Mouse (Mus musculus) midbrain, embryonic 11.5 days (tissue): ENCODE results near the gene Olfr1424. TPM values are rescaled to one million over a fixed set of nuclear protein-coding genes. Genes with fewer than 3 reads are reported as not detected.

Experiments used
- ATAC-seq: fragments of 200-750 bp; cut with Nextera tagmentation; 2 replicates; pipeline ENCODE4 v1.8.0; 2017; ENCODE audit warnings: moderate TSS enrichment, moderate library complexity; ENCODE audit not compliant: low FRiP score
- DNase-seq: peaks from one replicate; pipeline ENCODE4 v3.0.0; 2015; ENCODE audit warnings: low spot score; ENCODE audit errors: missing footprints
- H3K27ac ChIP-seq: fragments of 300-500 bp; sonication (generic); 2 replicates; pipeline ENCODE4 v1.5.1; 2014; ENCODE audit warnings: low read depth, low read length
- H3K27me3 ChIP-seq: fragments of 300-500 bp; sonication (generic); 2 replicates; pipeline ENCODE4 v1.6.1; 2014; ENCODE audit warnings: mild to moderate bottlenecking, low read length, moderate library complexity, mixed read lengths; ENCODE audit not compliant: control insufficient read depth, insufficient read depth
- H3K36me3 ChIP-seq: fragments of 300-500 bp; sonication (generic); 2 replicates; pipeline ENCODE4 v1.6.1; 2014; ENCODE audit warnings: mild to moderate bottlenecking, low read length, moderate library complexity, mixed read lengths; ENCODE audit not compliant: control insufficient read depth, insufficient read depth
- H3K4me1 ChIP-seq: fragments of 300-500 bp; sonication (generic); 2 replicates; pipeline ENCODE4 v1.6.1; 2014; ENCODE audit warnings: low read length; ENCODE audit not compliant: control insufficient read depth, insufficient read depth
- H3K4me2 ChIP-seq: fragments of 300-500 bp; sonication (generic); 2 replicates; pipeline ENCODE4 v1.6.1; 2014; ENCODE audit warnings: mild to moderate bottlenecking, moderate library complexity
- H3K4me3 ChIP-seq: fragments of 300-500 bp; sonication (generic); 2 replicates; pipeline ENCODE4 v1.5.1; 2014; ENCODE audit warnings: low read depth, low read length
- H3K9ac ChIP-seq: fragments of 300-500 bp; sonication (generic); 2 replicates; pipeline ENCODE4 v1.6.1; 2014; ENCODE audit warnings: low read length
- H3K9me3 ChIP-seq: fragments of 300-500 bp; sonication (generic); 2 replicates; pipeline ENCODE4 v1.6.1; 2016; ENCODE audit warnings: low read length; ENCODE audit not compliant: control insufficient read depth
- WGBS: fragments of 180-500 bp; shearing (Covaris S2); extraction: QIAGEN DNeasy Blood & Tissue Kit; methylation state at CpG from one replicate; pipeline ENCODE4 v1.1.7; 2014; 5-methylcytosine and 5-hydroxymethylcytosine counted together
- polyA plus RNA-seq: library from polyadenylated mRNA; unstranded; fragments of >200 nt; fragmentation: Nextera tagmentation; extraction: Ambion mirVana; gene quantifications from 2 replicates; pipeline ENCODE4 v1.2.1, GENCODE M21; 2014

Olfr1424 gene
- polyA plus RNA-seq, 1 experiment from 2014 or later = not detected

DNA sequence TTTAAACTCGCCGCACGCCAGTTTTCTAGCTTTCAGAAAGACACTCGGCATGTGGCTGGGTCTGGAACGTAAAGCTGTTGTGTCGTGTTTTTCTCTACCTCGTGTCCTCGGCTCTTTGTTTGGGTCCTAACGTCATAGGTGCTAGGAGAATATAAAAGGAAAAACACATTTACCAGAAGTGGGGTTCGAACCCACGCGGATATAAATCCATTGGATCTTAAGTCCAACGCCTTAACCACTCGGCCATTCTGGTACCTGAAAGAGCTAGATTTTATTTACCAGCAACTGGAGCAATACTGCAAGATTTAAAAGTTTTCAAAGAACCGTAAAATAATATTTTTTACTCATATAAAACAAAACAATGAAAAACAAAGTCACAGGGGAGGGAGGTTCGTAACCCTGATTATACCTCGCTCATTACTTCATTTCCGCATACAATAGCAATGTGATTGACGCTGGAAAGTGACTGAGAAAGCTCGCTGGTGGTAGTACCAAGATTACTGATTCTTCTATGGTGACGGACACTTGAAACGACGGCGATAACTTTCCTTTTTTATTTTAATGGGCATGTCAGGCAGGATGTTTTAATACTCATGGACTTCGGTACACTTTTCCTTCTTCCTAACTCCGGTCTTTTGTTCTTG is 51.4 kb downstream of the Olfr1424 start:
- H3K9me3 ChIP-seq = no peaks in the 10 kb centered on the region

DNA sequence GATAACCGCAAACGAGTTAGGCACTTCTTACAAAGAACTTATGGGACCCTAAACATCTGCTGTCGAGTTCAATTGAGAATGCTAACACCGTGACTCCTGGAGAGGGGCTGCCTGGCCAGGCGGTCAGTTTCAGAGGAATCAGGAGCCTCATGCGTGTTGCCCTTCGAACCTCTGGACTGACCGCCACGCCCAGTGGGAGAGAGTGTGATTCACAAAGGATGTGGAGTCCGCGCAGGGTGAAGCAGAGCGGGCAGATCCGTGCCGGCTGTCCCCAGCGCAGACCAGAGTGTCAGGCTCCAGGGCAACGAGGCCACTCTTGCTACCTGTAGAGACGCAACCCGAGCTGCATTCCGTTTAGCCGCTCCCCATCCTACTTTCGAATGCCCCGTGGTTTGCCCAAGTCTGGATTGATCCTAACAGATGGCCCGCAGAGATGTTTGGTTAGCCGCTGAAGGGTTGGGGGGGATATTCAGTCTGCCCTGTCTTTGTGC is 52.2 kb downstream of the Olfr1424 start:
- Histone ChIP-seq H3K9ac (peak overlapping the region; percentile 82), H3K27me3 (peaks cover 4% of the 10 kb centered on the region), H3K4me3 (peak overlapping the region; percentile 64), H3K4me1 (peaks cover 3% of the 10 kb centered on the region; the same call in 1 of the 2 replicates), H3K27ac (peak overlapping the region; percentile 84), H3K4me2 (peak overlapping the region; percentile 63), H3K9me3 (no peaks in the 10 kb centered on the region), H3K36me3 (no peaks in the 10 kb centered on the region)
- ATAC-seq (peak; percentile 43), DNase-seq (peak; percentile 99)
- under 1% methylated on average over 24 of the region's 24 CpGs for WGBS

More for the DNA sequence above, 51.4 kb downstream of the Olfr1424 start:
- DNase-seq (peak; percentile 99), ATAC-seq (peak; percentile 43)
- peaks cover 3% of the 10 kb centered on the region; the same call in 1 of the 2 replicates for H3K4me1 ChIP-seq
- peak overlapping the region; percentile 84 for H3K27ac ChIP-seq
- peaks cover 4% of the 10 kb centered on the region for H3K27me3 ChIP-seq
- H3K4me3 ChIP-seq = peak overlapping the region; percentile 64
- peak overlapping the region; percentile 63 for H3K4me2 ChIP-seq
- H3K36me3 ChIP-seq = no peaks in the 10 kb centered on the region
- peak overlapping the region; percentile 82 for H3K9ac ChIP-seq
- WGBS = under 1% methylated on average over 26 of the region's 26 CpGs

DNA sequence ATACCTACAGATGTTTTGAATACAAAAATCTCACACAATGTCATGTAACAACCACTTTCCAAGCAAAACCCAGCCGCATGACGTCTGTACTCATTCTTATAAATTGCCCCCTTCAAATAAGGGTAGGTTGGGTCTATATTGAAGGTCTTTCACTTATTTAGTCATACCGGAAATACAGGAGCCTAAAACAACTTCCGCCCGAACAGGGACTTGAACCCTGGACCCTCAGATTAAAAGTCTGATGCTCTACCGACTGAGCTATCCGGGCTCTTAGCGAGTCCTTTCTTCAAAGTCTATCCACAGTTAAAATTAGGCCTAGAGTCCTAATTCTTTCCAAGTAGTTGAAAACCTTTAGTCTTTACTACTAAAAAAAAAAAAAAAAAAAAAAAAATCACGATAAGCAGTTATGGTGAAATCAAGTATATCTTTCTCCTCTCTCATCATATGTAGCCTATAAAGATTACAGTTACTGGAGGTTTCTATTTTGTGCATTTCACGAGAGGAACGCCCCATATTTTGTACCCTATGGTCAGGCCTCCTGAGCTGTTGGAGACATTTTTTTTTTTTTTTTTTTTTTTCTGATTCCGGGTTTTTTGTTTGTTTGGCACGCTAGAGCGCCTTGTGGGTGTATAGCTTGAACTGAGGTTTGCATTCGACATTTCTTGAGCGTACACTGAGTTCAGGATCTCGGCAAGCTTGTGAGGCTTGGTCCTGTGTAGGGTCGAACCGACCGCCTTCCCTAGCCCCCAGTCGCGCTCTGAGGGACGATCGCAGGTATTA is 52.8 kb downstream of the Olfr1424 start:
- peaks cover 4% of the 10 kb centered on the region for H3K27me3 ChIP-seq
- peak overlapping the region; percentile 82 for H3K9ac ChIP-seq
- WGBS = under 1% methylated on average over 24 of the region's 24 CpGs
- peaks cover 3% of the 10 kb centered on the region; the same call in 1 of the 2 replicates for H3K4me1 ChIP-seq
- H3K4me3 ChIP-seq = peak overlapping the region; percentile 64
- no peaks in the 10 kb centered on the region for H3K9me3 ChIP-seq
- ATAC-seq (no peak), DNase-seq (peak; percentile 99)
- peak overlapping the region; percentile 63 for H3K4me2 ChIP-seq
- H3K27ac ChIP-seq = peak overlapping the region; percentile 84
- no peaks in the 10 kb centered on the region for H3K36me3 ChIP-seq

Other genes starting within 250 kb of the Olfr1424 start
- gene Stx3, start 243.3 kb downstream of the Olfr1424 start, polyA plus RNA-seq = 19.5 and 23.1 TPM in 2 replicates
- gene Olfr1417, start 223.5 kb downstream of the Olfr1424 start, polyA plus RNA-seq = not detected in 2 replicates
- gene Olfr1418, start 201.6 kb downstream of the Olfr1424 start, polyA plus RNA-seq = not detected in 2 replicates
- not detected in 2 replicates for gene Olfr1419, start 187.6 kb downstream of the Olfr1424 start, polyA plus RNA-seq
- 0.08 TPM in 1 of 2 replicates, not detected in the other for gene Olfr1420, start 176.1 kb downstream of the Olfr1424 start, polyA plus RNA-seq
- 30.2 and 30.3 TPM in 2 replicates for gene Patl1, start 150.3 kb downstream of the Olfr1424 start, polyA plus RNA-seq
- gene Osbp, start 96.7 kb downstream of the Olfr1424 start, polyA plus RNA-seq = 5.3 and 6.0 TPM in 2 replicates
- 0.03 TPM in 1 of 2 replicates, not detected in the other for gene Olfr1423, start 21.4 kb downstream of the Olfr1424 start, polyA plus RNA-seq
- not detected in 2 replicates for gene Olfr1425, start 15.0 kb upstream of the Olfr1424 start, polyA plus RNA-seq
- gene Olfr1426, start 29.3 kb upstream of the Olfr1424 start, polyA plus RNA-seq = not detected in 2 replicates
- gene Olfr1427, start 40.7 kb upstream of the Olfr1424 start, polyA plus RNA-seq = not detected in 2 replicates
- gene Olfr1428, start 53.2 kb upstream of the Olfr1424 start, polyA plus RNA-seq = not detected in 2 replicates
- not detected in 2 replicates for gene Olfr76, start 60.5 kb upstream of the Olfr1424 start, polyA plus RNA-seq
- gene Olfr1555-ps1, start 107.4 kb upstream of the Olfr1424 start, polyA plus RNA-seq = not detected in 2 replicates
- not detected in 2 replicates for gene Olfr1431, start 138.0 kb upstream of the Olfr1424 start, polyA plus RNA-seq
- gene Olfr1432, start 169.9 kb upstream of the Olfr1424 start, polyA plus RNA-seq = not detected in 2 replicates
- gene Olfr262, start 179.0 kb upstream of the Olfr1424 start, polyA plus RNA-seq = not detected in 2 replicates
- gene Olfr235, start 198.3 kb upstream of the Olfr1424 start, polyA plus RNA-seq = not detected in 2 replicates
- not detected in 2 replicates for gene Olfr1434, start 217.2 kb upstream of the Olfr1424 start, polyA plus RNA-seq
- not detected in 2 replicates for gene Olfr1436, start 236.4 kb upstream of the Olfr1424 start, polyA plus RNA-seq